Mouse (Mus musculus): ENCODE results near the gene Kcnmb4.

GRCm38 (mm10) chr10:116402742-116403425 is 70.8 kb downstream of the Kcnmb4 start:
- no peak for TF ChIP-seq CTCF (IDR thresholded peaks at IDR 0.05; ENCODE audit: borderline replicate concordance, insufficient read depth, low read length)
- TF ChIP-seq POLR2A (IDR thresholded peaks at IDR 0.05; ENCODE audit: low read depth, low read length) = no peak
